Mouse (Mus musculus) megakaryocyte, embryonic 14.5 days (primary cell): Measurements from ENCODE around the gene Ptpn21. TPM values are rescaled to one million over a fixed set of nuclear protein-coding genes. Genes with fewer than 3 reads are reported as not detected.

Experiments
- H3K27me3 ChIP-seq: replicated peaks from 2 replicates; pipeline ENCODE3; 2012; ENCODE audit warnings: inconsistent platforms
- H3K36me3 ChIP-seq: replicated peaks from 2 replicates; pipeline ENCODE3; 2012; ENCODE audit warnings: low read length, inconsistent platforms, mixed read lengths
- H3K4me1 ChIP-seq: 2 replicates; pipeline ENCODE4 v1.6.1; 2012; ENCODE audit warnings: inconsistent platforms
- H3K4me3 ChIP-seq: replicated peaks from 2 replicates; pipeline ENCODE3; 2012; ENCODE audit warnings: moderate library complexity, mild to moderate bottlenecking, inconsistent platforms
- H3K9me3 ChIP-seq: 2 replicates; pipeline ENCODE4 v1.6.1; 2012; ENCODE audit warnings: inconsistent platforms
- FLI1 ChIP-seq: IDR thresholded peaks from 2 replicates; pipeline ENCODE4 v1.6.1; 2012; ENCODE audit warnings: low read length, inconsistent platforms, mixed read lengths
- GATA1 ChIP-seq: IDR thresholded peaks from 3 replicates; pipeline ENCODE4 v1.6.1; 2012; ENCODE audit warnings: mixed read lengths, low read length, inconsistent platforms, borderline replicate concordance
- polyA plus RNA-seq: library from polyadenylated mRNA; stranded (reverse); fragments of >175 nt; gene quantifications from 2 replicates; pipeline ENCODE4 v1.2.3, GENCODE M21; 2012; ENCODE audit warnings: low replicate concordance; ENCODE audit not compliant: insufficient read depth

Gene Ptpn21
- polyA plus RNA-seq, 1 experiment: 0.97 TPM

GRCm38 (mm10) chr12:98726078-98726477 is 11.1 kb downstream of the Ptpn21 start:
- Histone ChIP-seq H3K4me3 (no peak overlapping the region), H3K9me3 (peaks cover 6% of the 10 kb centered on the region), H3K4me1 (peaks cover 7% of the 10 kb centered on the region), H3K27me3 (peaks cover 2% of the 10 kb centered on the region), H3K36me3 (no peaks in the 10 kb centered on the region)
- TF ChIP-seq FLI1 (no peak), GATA1 (no peak)

- no peaks in the 10 kb centered on the region for H3K36me3 ChIP-seq
- H3K27me3 ChIP-seq: peaks cover 2% of the 10 kb centered on the region
- peaks cover 6% of the 10 kb centered on the region for H3K9me3 ChIP-seq
- TF ChIP-seq FLI1: no peak
- no peak for TF ChIP-seq GATA1
- H3K4me3 ChIP-seq: no peak overlapping the region
- H3K4me1 ChIP-seq: peaks cover 10% of the 10 kb centered on the region
Measured at GRCm38 (mm10) chr12:98724976-98725375, 12.2 kb downstream of the Ptpn21 start.

- Histone ChIP-seq H3K36me3 (no peaks in the 10 kb centered on the region), H3K27me3 (peaks cover 2% of the 10 kb centered on the region), H3K9me3 (peaks cover 6% of the 10 kb centered on the region), H3K4me1 (peaks cover 12% of the 10 kb centered on the region), H3K4me3 (no peak overlapping the region)
- TF ChIP-seq FLI1 (no peak), GATA1 (no peak)
Measured at GRCm38 (mm10) chr12:98724224-98724623, 13.0 kb downstream of the Ptpn21 start.

- peaks cover 6% of the 10 kb centered on the region for H3K9me3 ChIP-seq
Measured at GRCm38 (mm10) chr12:98721030-98721429, 16.2 kb downstream of the Ptpn21 start.

GRCm38 (mm10) chr12:98720628-98721027 is 16.6 kb downstream of the Ptpn21 start:
- peaks cover 6% of the 10 kb centered on the region for H3K9me3 ChIP-seq
- no peak overlapping the region for H3K4me3 ChIP-seq
- peaks cover 2% of the 10 kb centered on the region for H3K27me3 ChIP-seq
- H3K36me3 ChIP-seq: no peaks in the 10 kb centered on the region
- peaks cover 9% of the 10 kb centered on the region for H3K4me1 ChIP-seq
- TF ChIP-seq FLI1 (no peak), GATA1 (no peak)

More at GRCm38 (mm10) chr12:98721030-98721429, 16.2 kb downstream of the Ptpn21 start:
- Histone ChIP-seq H3K4me3 (no peak overlapping the region), H3K27me3 (peaks cover 2% of the 10 kb centered on the region), H3K4me1 (peaks cover 9% of the 10 kb centered on the region), H3K36me3 (no peaks in the 10 kb centered on the region)
- no peak for TF ChIP-seq FLI1
- TF ChIP-seq GATA1: no peak

- Histone ChIP-seq H3K27me3 (no peaks in the 10 kb centered on the region), H3K36me3 (no peaks in the 10 kb centered on the region), H3K4me3 (no peak overlapping the region), H3K4me1 (peaks cover 12% of the 10 kb centered on the region; the same call in 1 of the 2 replicates), H3K9me3 (no peaks in the 10 kb centered on the region)
- TF ChIP-seq FLI1 (no peak), GATA1 (no peak)
Measured at GRCm38 (mm10) chr12:98716142-98716541, 21.1 kb downstream of the Ptpn21 start.

- TF ChIP-seq FLI1 (no peak), GATA1 (no peak)
- Histone ChIP-seq H3K9me3 (no peaks in the 10 kb centered on the region), H3K36me3 (no peaks in the 10 kb centered on the region), H3K4me1 (peaks cover 7% of the 10 kb centered on the region; the same call in 1 of the 2 replicates), H3K27me3 (no peaks in the 10 kb centered on the region), H3K4me3 (no peak overlapping the region)
Measured at GRCm38 (mm10) chr12:98714757-98715156, 22.4 kb downstream of the Ptpn21 start.

GRCm38 (mm10) chr12:98713621-98714103 is 23.5 kb downstream of the Ptpn21 start:
- no peaks in the 10 kb centered on the region for H3K9me3 ChIP-seq
- H3K27me3 ChIP-seq: no peaks in the 10 kb centered on the region
- TF ChIP-seq GATA1 (no peak), FLI1 (no peak)
- no peak overlapping the region for H3K4me3 ChIP-seq
- no peaks in the 10 kb centered on the region for H3K36me3 ChIP-seq
- peaks cover 7% of the 10 kb centered on the region; the same call in 1 of the 2 replicates for H3K4me1 ChIP-seq

- Histone ChIP-seq H3K4me1 (peaks cover 11% of the 10 kb centered on the region), H3K4me3 (no peak overlapping the region), H3K36me3 (no peaks in the 10 kb centered on the region), H3K9me3 (no peaks in the 10 kb centered on the region), H3K27me3 (no peaks in the 10 kb centered on the region)
- TF ChIP-seq FLI1 (no peak), GATA1 (no peak)
Measured at GRCm38 (mm10) chr12:98712819-98713218, 24.4 kb downstream of the Ptpn21 start.

GRCm38 (mm10) chr12:98703961-98704360 is 33.2 kb downstream of the Ptpn21 start:
- Histone ChIP-seq H3K27me3 (no peaks in the 10 kb centered on the region), H3K4me1 (peaks cover 10% of the 10 kb centered on the region), H3K36me3 (peaks cover 8% of the 10 kb centered on the region), H3K9me3 (no peaks in the 10 kb centered on the region), H3K4me3 (no peak overlapping the region)
- no peak for TF ChIP-seq FLI1
- no peak for TF ChIP-seq GATA1

GRCm38 (mm10) chr12:98703554-98703953 is 33.7 kb downstream of the Ptpn21 start:
- no peaks in the 10 kb centered on the region for H3K9me3 ChIP-seq
- H3K36me3 ChIP-seq: peaks cover 10% of the 10 kb centered on the region
- peaks cover 10% of the 10 kb centered on the region for H3K4me1 ChIP-seq
- TF ChIP-seq GATA1 (no peak), FLI1 (no peak)
- H3K4me3 ChIP-seq: no peak overlapping the region
- no peaks in the 10 kb centered on the region for H3K27me3 ChIP-seq

GRCm38 (mm10) chr12:98701564-98701963 is 35.6 kb downstream of the Ptpn21 start:
- TF ChIP-seq FLI1 (no peak), GATA1 (no peak)
- Histone ChIP-seq H3K4me1 (peaks cover 6% of the 10 kb centered on the region; the same call in 1 of the 2 replicates), H3K4me3 (no peak overlapping the region), H3K36me3 (peaks cover 16% of the 10 kb centered on the region), H3K27me3 (no peaks in the 10 kb centered on the region), H3K9me3 (no peaks in the 10 kb centered on the region)
